Mouse (Mus musculus) kidney, adult 2 months (tissue): ENCODE measurements around the gene Pdxk.

Source experiments
- CTCF ChIP-seq: fragments of 200-500 bp; conservative IDR thresholded peaks from 2 replicates; pipeline ENCODE4 v1.5.1; 2011; ENCODE audit warnings: low read depth, mild to moderate bottlenecking, control low read depth, low read length, moderate library complexity, mixed read lengths; ENCODE audit not compliant: insufficient read depth, insufficient read length
- POLR2A ChIP-seq: fragments of 200-500 bp; IDR thresholded peaks from one replicate; pipeline ENCODE4 v1.6.1; 2011; ENCODE audit warnings: low read depth, low read length, control low read depth

- TF ChIP-seq CTCF (no peak), POLR2A (no peak)
These were observed 12.1 kb downstream of the Pdxk start for GRCm38 (mm10) chr10:78452641-78453040.
